Mouse (Mus musculus): ENCODE results near the gene Gba. TPM values are rescaled to one million over a fixed set of nuclear protein-coding genes. Genes with fewer than 3 reads are reported as not detected.

Gene Gba
- polyA plus RNA-seq, 1 experiment from 2014 or later, result 34.0 TPM

- Histone ChIP-seq H3K9me3 (ENCODE audit: control insufficient read depth, low read length) (no peaks in the 10 kb centered on the region), H3K9ac (ENCODE audit: low read length) (no peak overlapping the region), H3K27ac (replicated peaks in 1 of 2; ENCODE audit: control insufficient read depth in 1 of 2, insufficient read depth in 1 of 2, low read depth in 2 of 2, low read length in 2 of 2) (no peak overlapping the region), H3K4me1 (ENCODE audit: control insufficient read depth in 2 of 2, insufficient read depth in 2 of 2, low read length in 2 of 2) (peaks cover 4 to 22% of the 10 kb centered on the region in 2 experiments), H3K27me3 (ENCODE audit: control insufficient read depth, insufficient read depth, low read length) (peaks cover 13% of the 10 kb centered on the region), H3K4me3 (ENCODE audit: control insufficient read depth in 1 of 2, insufficient read depth in 1 of 2, low read depth in 1 of 2, low read length in 2 of 2) (no peak overlapping the region), H3K36me3 (ENCODE audit: control insufficient read depth, insufficient read depth, low read length) (peaks cover 17% of the 10 kb centered on the region), H3K4me2 (ENCODE audit: low read length) (no peak overlapping the region)
- 64% methylated on average over 1 of the region's 1 CpGs for WGBS
- no peak for ATAC-seq (ENCODE audit: insufficient number of reproducible peaks, insufficient read depth, low FRiP score, low read depth)
Observed at GRCm38 (mm10) chr3:89163123-89163522, 39.6 kb upstream of the Gba start.

- Histone ChIP-seq H3K27ac (replicated peaks in 1 of 2; ENCODE audit: control insufficient read depth in 1 of 2, insufficient read depth in 1 of 2, low read depth in 2 of 2, low read length in 2 of 2) (peak overlapping the region in 1 of 2 experiments; percentile 92; a peak in 1 of 4 replicates), H3K36me3 (ENCODE audit: control insufficient read depth, insufficient read depth, low read length) (peaks cover 23% of the 10 kb centered on the region), H3K9ac (ENCODE audit: low read length) (peak overlapping the region; percentile 88), H3K4me1 (ENCODE audit: control insufficient read depth in 2 of 2, insufficient read depth in 2 of 2, low read length in 2 of 2) (peaks cover 4 to 22% of the 10 kb centered on the region in 2 experiments), H3K9me3 (ENCODE audit: control insufficient read depth, low read length) (no peaks in the 10 kb centered on the region), H3K4me2 (ENCODE audit: low read length) (peak overlapping the region; percentile 83), H3K4me3 (ENCODE audit: control insufficient read depth in 1 of 2, insufficient read depth in 1 of 2, low read depth in 1 of 2, low read length in 2 of 2) (peak overlapping the region in 1 of 2 experiments; percentile 61; a peak in 1 of 4 replicates), H3K27me3 (ENCODE audit: control insufficient read depth, insufficient read depth, low read length) (peaks cover 7% of the 10 kb centered on the region)
- WGBS, result 70% methylated on average over 5 of the region's 5 CpGs
- no peak for ATAC-seq (ENCODE audit: insufficient number of reproducible peaks, insufficient read depth, low FRiP score, low read depth)
Observed at GRCm38 (mm10) chr3:89163643-89164245, 39.0 kb upstream of the Gba start.

GRCm38 (mm10) chr3:89164506-89165267 lies 38.0 kb upstream of the Gba start, which contains the start of gene Clk2:
TSS of gene Clk2 (plus strand) at chr3:89164795.
- Histone ChIP-seq H3K27ac (replicated peaks in 1 of 2; ENCODE audit: control insufficient read depth in 1 of 2, insufficient read depth in 1 of 2, low read depth in 2 of 2, low read length in 2 of 2) (peak within 1 kb of the TSS; percentile 77 to 92), H3K4me3 (ENCODE audit: control insufficient read depth in 1 of 2, insufficient read depth in 1 of 2, low read depth in 1 of 2, low read length in 2 of 2) (peak within 1 kb of the TSS; percentile 61 to 63), H3K9ac (ENCODE audit: low read length) (peak within 1 kb of the TSS; percentile 88), H3K4me1 (ENCODE audit: control insufficient read depth in 2 of 2, insufficient read depth in 2 of 2, low read length in 2 of 2) (peaks cover 4 to 19% of the 10 kb centered on the region in 2 experiments), H3K36me3 (ENCODE audit: control insufficient read depth, insufficient read depth, low read length) (peaks cover 33% of the 10 kb centered on the region), H3K27me3 (ENCODE audit: control insufficient read depth, insufficient read depth, low read length) (no peaks in the 10 kb centered on the region), H3K9me3 (ENCODE audit: control insufficient read depth, low read length) (no peaks in the 10 kb centered on the region), H3K4me2 (ENCODE audit: low read length) (peak within 1 kb of the TSS; percentile 83)
- under 1% methylated on average over 79 of the region's 79 CpGs for WGBS
- ATAC-seq (ENCODE audit: insufficient number of reproducible peaks, insufficient read depth, low FRiP score, low read depth), result peak; percentile 96

GRCm38 (mm10) chr3:89165268-89165870 lies 37.4 kb upstream of the Gba start:
- H3K4me1 ChIP-seq (ENCODE audit: control insufficient read depth in 2 of 2, insufficient read depth in 2 of 2, low read length in 2 of 2), result peaks cover 4 to 16% of the 10 kb centered on the region in 2 experiments
- ATAC-seq (ENCODE audit: insufficient number of reproducible peaks, insufficient read depth, low FRiP score, low read depth), result no peak
- 24% methylated on average over 12 of the region's 12 CpGs for WGBS

GRCm38 (mm10) chr3:89166945-89167344 lies 35.8 kb upstream of the Gba start:
- Histone ChIP-seq H3K4me2 (ENCODE audit: low read length) (no peak overlapping the region), H3K36me3 (ENCODE audit: control insufficient read depth, insufficient read depth, low read length) (peaks cover 55% of the 10 kb centered on the region), H3K4me3 (ENCODE audit: control insufficient read depth in 1 of 2, insufficient read depth in 1 of 2, low read depth in 1 of 2, low read length in 2 of 2) (no peak overlapping the region), H3K4me1 (ENCODE audit: control insufficient read depth in 2 of 2, insufficient read depth in 2 of 2, low read length in 2 of 2) (peaks cover 4 to 16% of the 10 kb centered on the region in 2 experiments), H3K9ac (ENCODE audit: low read length) (no peak overlapping the region), H3K9me3 (ENCODE audit: control insufficient read depth, low read length) (no peaks in the 10 kb centered on the region), H3K27ac (replicated peaks in 1 of 2; ENCODE audit: control insufficient read depth in 1 of 2, insufficient read depth in 1 of 2, low read depth in 2 of 2, low read length in 2 of 2) (no peak overlapping the region), H3K27me3 (ENCODE audit: control insufficient read depth, insufficient read depth, low read length) (no peaks in the 10 kb centered on the region)
- 94% methylated on average over 19 of the region's 19 CpGs for WGBS
- no peak for ATAC-seq (ENCODE audit: insufficient number of reproducible peaks, insufficient read depth, low FRiP score, low read depth)

More at GRCm38 (mm10) chr3:89165268-89165870, 37.4 kb upstream of the Gba start:
- peak overlapping the region; percentile 83 for H3K4me2 ChIP-seq (ENCODE audit: low read length)
- peak overlapping the region; percentile 88 for H3K9ac ChIP-seq (ENCODE audit: low read length)
- H3K9me3 ChIP-seq (ENCODE audit: control insufficient read depth, low read length), result no peaks in the 10 kb centered on the region
- H3K27ac ChIP-seq (replicated peaks in 1 of 2; ENCODE audit: control insufficient read depth in 1 of 2, insufficient read depth in 1 of 2, low read depth in 2 of 2, low read length in 2 of 2), result peak overlapping the region; percentile 77 to 92
- no peaks in the 10 kb centered on the region for H3K27me3 ChIP-seq (ENCODE audit: control insufficient read depth, insufficient read depth, low read length)
- peak overlapping the region; percentile 61 to 63 for H3K4me3 ChIP-seq (ENCODE audit: control insufficient read depth in 1 of 2, insufficient read depth in 1 of 2, low read depth in 1 of 2, low read length in 2 of 2)
- peaks cover 39% of the 10 kb centered on the region for H3K36me3 ChIP-seq (ENCODE audit: control insufficient read depth, insufficient read depth, low read length)

- no peak for ATAC-seq (ENCODE audit: insufficient number of reproducible peaks, insufficient read depth, low FRiP score, low read depth)
- Histone ChIP-seq H3K27me3 (ENCODE audit: control insufficient read depth, insufficient read depth, low read length) (no peaks in the 10 kb centered on the region), H3K9ac (ENCODE audit: low read length) (no peak overlapping the region), H3K9me3 (ENCODE audit: control insufficient read depth, low read length) (no peaks in the 10 kb centered on the region), H3K4me3 (ENCODE audit: control insufficient read depth in 1 of 2, insufficient read depth in 1 of 2, low read depth in 1 of 2, low read length in 2 of 2) (no peak overlapping the region), H3K4me1 (ENCODE audit: control insufficient read depth in 2 of 2, insufficient read depth in 2 of 2, low read length in 2 of 2) (peaks cover 2 to 7% of the 10 kb centered on the region in 2 experiments; a peak in 2 of 4 replicates), H3K4me2 (ENCODE audit: low read length) (no peak overlapping the region), H3K36me3 (ENCODE audit: control insufficient read depth, insufficient read depth, low read length) (peaks cover 78% of the 10 kb centered on the region), H3K27ac (replicated peaks in 1 of 2; ENCODE audit: control insufficient read depth in 1 of 2, insufficient read depth in 1 of 2, low read depth in 2 of 2, low read length in 2 of 2) (no peak overlapping the region)
- WGBS, result 93% methylated on average over 11 of the region's 11 CpGs
Observed at GRCm38 (mm10) chr3:89174844-89175243, 27.9 kb upstream of the Gba start.

- ATAC-seq (ENCODE audit: insufficient number of reproducible peaks, insufficient read depth, low FRiP score, low read depth), result no peak
- Histone ChIP-seq H3K9me3 (ENCODE audit: control insufficient read depth, low read length) (no peaks in the 10 kb centered on the region), H3K9ac (ENCODE audit: low read length) (no peak overlapping the region), H3K4me1 (ENCODE audit: control insufficient read depth in 2 of 2, insufficient read depth in 2 of 2, low read length in 2 of 2) (peaks cover 2 to 7% of the 10 kb centered on the region in 2 experiments; a peak in 2 of 4 replicates), H3K4me3 (ENCODE audit: control insufficient read depth in 1 of 2, insufficient read depth in 1 of 2, low read depth in 1 of 2, low read length in 2 of 2) (no peak overlapping the region), H3K27me3 (ENCODE audit: control insufficient read depth, insufficient read depth, low read length) (no peaks in the 10 kb centered on the region), H3K4me2 (ENCODE audit: low read length) (no peak overlapping the region), H3K36me3 (ENCODE audit: control insufficient read depth, insufficient read depth, low read length) (peaks cover 78% of the 10 kb centered on the region), H3K27ac (replicated peaks in 1 of 2; ENCODE audit: control insufficient read depth in 1 of 2, insufficient read depth in 1 of 2, low read depth in 2 of 2, low read length in 2 of 2) (no peak overlapping the region)
- WGBS, result 88% methylated on average over 10 of the region's 10 CpGs
Observed at GRCm38 (mm10) chr3:89175544-89175943, 27.2 kb upstream of the Gba start.
